In the genomic region with DNA sequence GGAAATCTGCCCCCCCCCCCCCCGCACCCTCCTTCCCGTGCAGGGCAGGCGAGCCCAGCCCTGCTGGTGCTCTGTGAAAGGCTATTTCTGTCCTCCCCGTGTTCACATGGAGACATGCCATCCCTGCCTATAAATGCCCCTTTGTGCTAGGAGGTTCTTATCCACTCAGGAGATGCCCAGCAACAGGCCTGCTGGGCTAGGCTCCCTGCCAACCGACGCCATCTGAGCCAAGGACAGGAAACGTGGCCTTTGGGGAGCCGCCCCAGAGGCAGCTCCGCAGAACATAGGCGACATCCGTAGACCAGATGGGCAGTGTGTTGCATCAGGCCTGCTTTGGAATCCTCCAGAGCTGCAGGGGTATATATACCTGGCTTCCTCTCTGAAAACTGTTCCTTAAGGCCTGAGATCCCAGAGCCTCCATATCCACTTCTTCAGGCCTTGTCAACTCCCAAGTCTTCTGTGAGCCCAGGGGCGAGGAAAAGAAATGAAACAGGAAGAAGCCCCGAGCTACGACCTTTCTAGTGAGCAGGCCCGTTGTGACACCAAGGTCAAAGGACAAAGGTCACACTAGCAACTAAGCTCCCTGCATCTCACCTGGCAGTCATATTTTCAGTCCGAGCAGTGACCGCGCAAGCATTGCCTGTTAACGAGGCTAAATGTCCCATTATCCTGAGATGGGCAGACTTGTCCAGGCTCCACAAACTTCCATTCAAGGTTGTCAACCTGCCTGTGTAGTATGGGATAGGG, we compare ENCODE assay signal across 7 mouse cellular contexts. TPM values are rescaled to one million over a fixed set of nuclear protein-coding genes. Genes with fewer than 3 reads are reported as not detected.
DNase-seq lines count a peak whose midpoint lies in the region; ATAC-seq and TF ChIP-seq lines count a peak whose summit lies in the region.

No protein-coding gene starts in this region.

- 69% methylated on average over 19 of the region's 19 CpGs for WGBS in kidney, embryonic 16.5 days
- 53% methylated on average over 19 of the region's 19 CpGs for WGBS in limb, embryonic 14.5 days

- no peaks in the 10 kb centered on the region for H3K36me3 ChIP-seq in kidney, embryonic 16.5 days (ENCODE audit: insufficient read depth, low read length)
- no peaks in the 10 kb centered on the region for H3K36me3 ChIP-seq in limb, embryonic 14.5 days (ENCODE audit: control insufficient read depth, insufficient read depth, low read length)

- no peaks in the 10 kb centered on the region for H3K9me3 ChIP-seq in kidney, embryonic 16.5 days (ENCODE audit: low read length)
- H3K9me3 ChIP-seq in limb, embryonic 14.5 days (ENCODE audit: control insufficient read depth, low read length), result no peaks in the 10 kb centered on the region

- peak; percentile 97 for DNase-seq in brain, adult 2 months (ENCODE audit: low read depth, low spot score)
- DNase-seq in cerebellum, postnatal 25 days, result peak; percentile 95
- peak; percentile 86 to 91 for DNase-seq in heart, adult 18-20 months
- peak; percentile 50 for DNase-seq in limb, embryonic 14.5 days (ENCODE audit: low spot score)
- peak; percentile 89 to 92 for DNase-seq in right cerebral cortex, postnatal 10 days (ENCODE audit: low spot score in 2 of 2)
- no peak for DNase-seq in embryo, embryonic 10 days (ENCODE audit: low spot score)

- H3K27me3 ChIP-seq in kidney, embryonic 16.5 days (ENCODE audit: insufficient read depth, low read length), result no peaks in the 10 kb centered on the region
- no peaks in the 10 kb centered on the region for H3K27me3 ChIP-seq in limb, embryonic 14.5 days (ENCODE audit: control insufficient read depth, insufficient read depth, low read length)

- H3K4me2 ChIP-seq in kidney, embryonic 16.5 days (replicated peaks; ENCODE audit: low read depth, low read length), result no peak overlapping the region
- H3K4me2 ChIP-seq in limb, embryonic 14.5 days (replicated peaks; ENCODE audit: low read depth, low read length, severe bottlenecking), result no peak overlapping the region

- no peak overlapping the region for H3K4me3 ChIP-seq in kidney, embryonic 16.5 days (ENCODE audit: low read length)
- H3K4me3 ChIP-seq in limb, embryonic 14.5 days (replicated peaks; ENCODE audit: low read length), result no peak overlapping the region

- no peak for TF ChIP-seq POLR2A in limb, embryonic 14.5 days (IDR thresholded peaks at IDR 0.05; ENCODE audit: borderline replicate concordance, extremely low read depth, insufficient read depth, insufficient read length)

- 0 out of 2 replicates have a peak, but pooled peaks have one; percentile 25 for ATAC-seq in kidney, embryonic 16.5 days (ENCODE audit: low FRiP score, low TSS enrichment)
- ATAC-seq in limb, embryonic 14.5 days (ENCODE audit: low FRiP score, low read depth), result peak; percentile 47; the same call in 1 of the 2 replicates

- H3K9ac ChIP-seq in kidney, embryonic 16.5 days (replicated peaks; ENCODE audit: low read length), result no peak overlapping the region
- H3K9ac ChIP-seq in limb, embryonic 14.5 days (ENCODE audit: low read depth, low read length, severe bottlenecking), result no peak overlapping the region

- no peak overlapping the region for H3K27ac ChIP-seq in kidney, embryonic 16.5 days (ENCODE audit: low read length)
- H3K27ac ChIP-seq in limb, embryonic 14.5 days (replicated peaks; ENCODE audit: low read depth, low read length), result peak overlapping the region; percentile 58

- no peaks in the 10 kb centered on the region for H3K4me1 ChIP-seq in kidney, embryonic 16.5 days (ENCODE audit: insufficient read depth, low read length)
- H3K4me1 ChIP-seq in limb, embryonic 14.5 days (ENCODE audit: control insufficient read depth, insufficient read depth, low read length), result peaks cover 9% of the 10 kb centered on the region; the same call in 1 of the 2 replicates

RNA-seq across cellular contexts. Expression of gene Ninj1, which starts 8.3 kb away (rescaled TPM):
- total RNA-seq in heart, adult 18-20 months (2021), result 100 to 1,000 TPM; 122 to 123 TPM
- polyA plus RNA-seq in kidney, embryonic 16.5 days (2015; fragmentation: Nextera tagmentation; extraction: Ambion mirVana), result 76.1 and 77.1 TPM in 2 replicates
- 67.4 and 81.1 TPM in 2 replicates for polyA plus RNA-seq in limb, embryonic 14.5 days (2012; rRNA removed)
- polyA plus RNA-seq in limb, embryonic 14.5 days (2014; fragmentation: Nextera tagmentation; extraction: Ambion mirVana), result 60.2 and 61.5 TPM in 2 replicates

RNA-seq across cellular contexts. Expression of gene Wnk2, which starts 31.2 kb away (rescaled TPM):
- total RNA-seq in heart, adult 18-20 months (2021), result 10 to 100 TPM; 70.1 to 70.9 TPM
- 1.0 and 1.2 TPM in 2 replicates for polyA plus RNA-seq in kidney, embryonic 16.5 days (2015; fragmentation: Nextera tagmentation; extraction: Ambion mirVana)
- polyA plus RNA-seq in limb, embryonic 14.5 days (2012; rRNA removed), result 7.8 and 11.4 TPM in 2 replicates
- polyA plus RNA-seq in limb, embryonic 14.5 days (2014; fragmentation: Nextera tagmentation; extraction: Ambion mirVana), result 3.0 and 3.2 TPM in 2 replicates

RNA-seq across cellular contexts. Expression of gene Card19, which starts 36.8 kb away (rescaled TPM):
- total RNA-seq in heart, adult 18-20 months (2021), result 100 to 1,000 TPM; 145 to 150 TPM
- 50.0 and 52.6 TPM in 2 replicates for polyA plus RNA-seq in kidney, embryonic 16.5 days (2015; fragmentation: Nextera tagmentation; extraction: Ambion mirVana)
- polyA plus RNA-seq in limb, embryonic 14.5 days (2012; rRNA removed), result 71.3 and 93.1 TPM in 2 replicates
- polyA plus RNA-seq in limb, embryonic 14.5 days (2014; fragmentation: Nextera tagmentation; extraction: Ambion mirVana), result 67.1 and 71.4 TPM in 2 replicates
